Mouse (Mus musculus) heart, adult 11 months (tissue): ENCODE data around the gene Slc9a9.

Experiments used
- DNase-seq: peaks from one replicate; pipeline ENCODE4 v3.0.0; 2022

Gene Slc9a9

GRCm38 (mm10) chr9:94840398-94840797, 170.7 kb downstream of the Slc9a9 start:
- DNase-seq, result no peak

- DNase-seq, result no peak
Observed at GRCm38 (mm10) chr9:94840972-94841371, 171.3 kb downstream of the Slc9a9 start.

GRCm38 (mm10) chr9:94844176-94844575, 174.5 kb downstream of the Slc9a9 start:
- no peak for DNase-seq

- no peak for DNase-seq
Observed at GRCm38 (mm10) chr9:94847624-94848023, 177.9 kb downstream of the Slc9a9 start.

- DNase-seq, result no peak
Observed at GRCm38 (mm10) chr9:94851550-94851949, 181.8 kb downstream of the Slc9a9 start.

- DNase-seq, result no peak
Observed at GRCm38 (mm10) chr9:94856093-94856492, 186.4 kb downstream of the Slc9a9 start.

DNA sequence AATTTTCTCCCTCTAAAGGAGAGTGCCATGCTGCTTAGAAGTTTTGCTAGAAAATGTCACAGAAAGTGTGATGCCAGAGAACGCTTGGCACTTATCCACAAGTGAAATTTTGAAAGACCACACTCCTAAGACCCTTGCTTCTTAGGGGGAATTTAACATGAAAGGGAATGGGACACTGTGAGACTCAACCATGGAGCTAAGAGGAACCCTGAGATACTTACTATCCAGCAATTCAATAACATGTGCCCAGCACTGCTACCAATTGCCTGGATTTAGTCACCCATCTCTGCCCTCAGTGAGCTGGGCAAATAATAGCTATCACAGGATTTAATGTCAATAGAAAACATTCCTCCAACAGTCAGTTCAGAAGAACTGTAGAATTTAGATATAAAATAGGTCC, 198.8 kb downstream of the Slc9a9 start:
- no peak for DNase-seq

DNA sequence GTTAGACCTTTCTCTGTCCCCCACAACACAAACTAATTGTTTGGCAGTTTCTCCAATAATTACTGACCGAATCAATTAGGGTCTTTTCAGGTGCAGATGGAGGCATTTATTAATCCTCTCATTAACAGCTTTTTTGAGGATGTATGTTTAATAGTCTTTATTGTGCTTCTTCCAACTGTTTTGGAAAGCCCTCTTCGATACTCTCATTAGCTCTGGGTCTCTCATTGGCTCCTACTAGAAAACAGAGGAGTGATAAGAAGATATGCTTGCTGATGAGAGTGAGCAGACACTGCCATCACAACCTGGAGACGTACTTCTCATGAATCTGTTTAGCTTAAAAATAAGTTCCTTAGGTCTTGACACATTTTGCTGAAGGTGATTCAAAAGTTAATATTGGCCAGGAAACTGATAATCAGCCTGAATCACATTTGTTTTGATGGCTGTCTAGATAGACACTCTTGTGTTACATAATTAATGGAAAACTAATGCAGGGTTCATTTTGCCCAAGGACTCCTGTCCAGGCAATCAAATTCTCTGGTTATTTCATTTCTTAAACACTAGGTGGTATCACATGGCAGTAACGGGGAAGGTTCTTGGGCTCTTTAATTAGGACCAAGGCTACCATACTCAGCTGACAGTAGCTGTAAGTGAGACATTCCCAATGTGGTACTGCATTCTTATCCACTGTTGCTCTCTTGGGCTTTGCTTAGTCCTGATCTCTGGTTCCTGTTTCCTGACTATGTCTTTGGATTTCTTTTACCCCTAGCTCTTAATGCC, 199.5 kb downstream of the Slc9a9 start:
- no peak for DNase-seq

GRCm38 (mm10) chr9:94882517-94882916, 212.8 kb downstream of the Slc9a9 start:
- no peak for DNase-seq

GRCm38 (mm10) chr9:94883435-94883834, 213.7 kb downstream of the Slc9a9 start:
- DNase-seq, result no peak

DNA sequence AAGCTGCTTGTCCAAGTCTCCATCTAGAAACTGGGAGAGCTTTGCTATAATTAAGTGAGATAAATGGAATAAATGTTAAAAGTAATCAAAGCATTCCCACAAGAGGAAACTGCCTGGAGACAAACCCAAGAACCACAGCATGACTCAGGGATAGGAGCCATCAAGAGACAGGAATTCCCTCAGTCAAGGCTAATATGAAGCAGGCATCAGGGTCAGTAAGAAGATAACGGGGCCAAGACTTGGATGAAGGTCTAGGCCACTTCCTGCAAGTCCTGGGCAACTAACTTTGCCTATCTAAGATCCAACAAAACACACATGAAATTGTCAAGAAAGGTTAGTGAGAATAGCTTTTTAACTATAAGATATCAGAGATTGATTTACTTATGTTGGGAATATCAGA, 215.4 kb downstream of the Slc9a9 start:
- DNase-seq, result no peak

- no peak for DNase-seq
Observed at GRCm38 (mm10) chr9:94889647-94890046, 219.9 kb downstream of the Slc9a9 start.

DNA sequence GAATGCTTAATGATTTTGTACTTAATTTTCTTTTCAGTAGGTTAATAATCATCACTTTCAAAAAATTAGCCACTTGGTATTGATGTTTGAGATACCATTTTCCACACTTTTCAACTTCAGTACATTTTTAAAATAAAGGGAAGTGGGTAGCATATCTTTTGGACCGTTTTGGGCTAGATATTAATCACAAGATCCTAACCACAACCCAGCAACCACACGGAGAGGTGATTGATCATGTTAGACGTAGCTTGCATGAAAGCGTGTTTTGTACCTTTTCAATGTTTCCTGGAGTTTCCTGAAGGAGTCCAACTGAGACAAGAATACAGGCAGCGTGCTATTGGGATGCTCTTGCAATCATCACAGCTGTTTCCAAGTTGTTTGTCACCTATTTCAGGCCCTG, 226.2 kb downstream of the Slc9a9 start:
- no peak for DNase-seq

DNA sequence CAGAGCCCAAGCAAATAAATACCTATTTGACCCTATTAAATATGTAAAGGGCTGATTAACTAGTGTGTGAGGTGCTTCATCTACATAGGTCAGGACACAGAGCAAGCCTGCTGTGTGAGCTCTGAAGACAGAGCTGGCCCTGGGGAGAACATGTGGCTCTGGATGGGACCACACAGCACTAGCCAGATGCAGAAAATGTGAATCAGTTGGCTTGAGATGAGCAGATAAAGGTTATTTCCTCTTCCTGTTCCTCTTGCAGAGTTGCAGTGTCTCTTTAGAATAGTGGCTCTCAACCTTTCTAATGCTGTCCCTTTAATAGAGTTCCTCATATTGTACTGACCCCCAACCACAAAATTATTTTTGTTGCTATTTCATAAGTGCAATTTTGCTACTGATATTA, 234.5 kb downstream of the Slc9a9 start:
- no peak for DNase-seq

GRCm38 (mm10) chr9:94907020-94907610, 237.4 kb downstream of the Slc9a9 start:
- DNase-seq, result no peak

GRCm38 (mm10) chr9:94912071-94912470, 242.4 kb downstream of the Slc9a9 start:
- peak; percentile 92 for DNase-seq

DNA sequence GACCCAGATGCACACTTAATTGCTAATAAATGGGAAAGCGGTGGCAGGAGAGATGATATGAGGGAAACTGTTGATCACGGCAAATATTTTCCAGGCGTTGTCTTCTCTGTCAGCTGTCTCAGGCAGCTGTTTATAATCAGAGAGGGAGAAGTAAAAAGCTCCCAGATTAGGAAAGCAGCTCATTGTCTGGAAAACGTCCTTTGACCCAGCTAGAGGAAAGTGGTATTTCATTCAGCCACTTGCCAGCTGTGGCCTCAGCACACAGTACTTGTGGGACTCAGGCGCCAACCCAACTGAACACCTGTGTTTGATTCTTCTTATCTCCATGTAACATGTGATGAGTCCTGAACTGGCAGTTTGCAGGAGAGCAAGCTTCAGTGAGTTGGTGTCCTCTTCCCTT, 252.4 kb downstream of the Slc9a9 start:
- no peak for DNase-seq

DNA sequence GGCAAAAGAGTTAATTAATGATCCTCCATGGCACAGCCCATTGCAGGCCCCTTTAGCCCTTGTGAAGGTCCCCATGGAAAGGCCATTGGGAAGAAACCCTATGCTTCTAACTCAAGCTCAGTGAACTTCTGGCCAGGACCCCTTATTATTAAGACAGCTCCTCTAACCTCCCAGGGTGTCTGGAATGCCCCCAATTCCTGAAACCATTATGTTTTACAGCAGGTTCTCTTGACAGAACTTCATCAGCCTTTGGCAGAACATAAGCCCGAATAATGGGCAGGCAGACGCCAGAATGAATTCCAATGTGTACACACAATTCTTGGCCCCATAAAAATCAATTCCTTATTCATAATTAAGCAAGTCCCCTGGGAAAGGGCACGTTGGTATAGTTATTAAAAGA, 256.1 kb downstream of the Slc9a9 start:
- no peak for DNase-seq

DNA sequence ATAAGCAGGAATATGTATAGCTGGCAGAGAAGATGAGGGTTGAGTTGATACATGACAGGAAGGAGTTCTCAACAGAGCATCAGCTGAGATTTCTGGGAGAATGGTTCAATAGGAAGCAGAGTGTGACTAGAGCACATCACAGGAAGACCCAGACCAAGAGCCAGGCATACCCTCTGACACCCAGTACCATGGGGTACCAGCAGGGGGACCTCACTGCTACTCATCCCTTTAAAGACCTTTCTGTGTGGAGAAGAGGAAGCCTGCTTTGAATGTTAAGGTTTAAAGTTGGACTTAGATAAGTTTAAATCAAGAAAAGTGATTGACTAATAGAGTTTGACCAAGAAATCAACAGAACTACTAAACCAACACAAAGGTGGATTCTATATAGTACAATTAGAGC, 257.4 kb downstream of the Slc9a9 start:
- no peak for DNase-seq

DNA sequence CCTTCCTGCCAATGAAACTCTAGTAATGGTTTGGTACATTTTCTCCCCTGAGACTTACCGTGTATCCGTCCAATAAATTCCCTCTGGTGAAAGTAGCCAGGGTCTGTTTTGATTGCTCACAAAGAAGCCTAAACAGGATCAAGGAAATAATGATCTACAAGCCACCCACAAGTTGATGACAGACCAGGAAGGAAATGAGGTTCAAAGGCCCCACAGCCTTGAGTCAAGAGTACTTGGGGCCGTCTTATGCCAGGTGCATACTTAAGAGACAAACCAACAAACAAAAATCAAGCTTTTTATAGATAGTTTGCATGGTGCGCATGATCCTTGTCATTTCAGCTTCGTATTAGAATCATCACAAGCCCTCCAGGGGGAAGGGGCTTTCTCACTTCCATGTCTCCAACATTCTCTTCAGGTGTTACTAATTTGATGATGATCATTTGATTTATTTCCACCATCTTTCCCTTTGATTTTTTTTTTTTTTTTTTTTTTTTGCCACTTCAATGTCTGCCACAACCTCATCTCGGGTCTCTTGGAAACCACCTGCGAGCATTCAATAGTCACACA, 275.9 kb downstream of the Slc9a9 start:
- no peak for DNase-seq

DNA sequence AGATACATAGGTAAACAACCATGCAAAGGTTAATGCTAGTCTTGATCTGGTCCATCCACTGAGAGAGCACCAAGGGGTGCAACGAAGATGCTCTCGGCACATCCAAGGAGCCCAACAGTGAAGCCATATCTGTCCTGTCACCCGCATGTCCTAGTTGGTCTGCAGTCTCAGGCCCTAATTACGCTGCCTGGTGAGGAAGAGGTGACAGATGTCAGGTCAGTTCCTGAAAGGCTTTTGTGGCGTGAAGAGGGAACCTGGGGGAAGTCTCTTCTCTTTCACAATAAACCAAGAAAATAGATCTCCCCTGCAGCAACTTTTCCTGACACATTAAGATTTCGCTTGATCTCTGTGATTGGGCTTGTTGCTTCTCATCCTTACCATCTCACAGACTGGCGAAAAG, 277.5 kb downstream of the Slc9a9 start:
- DNase-seq, result no peak

- DNase-seq, result no peak
Observed at GRCm38 (mm10) chr9:94950676-94951075, 281.0 kb downstream of the Slc9a9 start.

GRCm38 (mm10) chr9:94955645-94956044, 285.9 kb downstream of the Slc9a9 start:
- DNase-seq, result peak; percentile 89

- no peak for DNase-seq
Observed at GRCm38 (mm10) chr9:94958382-94958781, 288.7 kb downstream of the Slc9a9 start.
